Mouse (Mus musculus): Measurements from ENCODE around the gene Inip.
A peak's percentile ranks its signal among the peaks of the same experiment; 100 is the strongest.

Gene Inip

DNA sequence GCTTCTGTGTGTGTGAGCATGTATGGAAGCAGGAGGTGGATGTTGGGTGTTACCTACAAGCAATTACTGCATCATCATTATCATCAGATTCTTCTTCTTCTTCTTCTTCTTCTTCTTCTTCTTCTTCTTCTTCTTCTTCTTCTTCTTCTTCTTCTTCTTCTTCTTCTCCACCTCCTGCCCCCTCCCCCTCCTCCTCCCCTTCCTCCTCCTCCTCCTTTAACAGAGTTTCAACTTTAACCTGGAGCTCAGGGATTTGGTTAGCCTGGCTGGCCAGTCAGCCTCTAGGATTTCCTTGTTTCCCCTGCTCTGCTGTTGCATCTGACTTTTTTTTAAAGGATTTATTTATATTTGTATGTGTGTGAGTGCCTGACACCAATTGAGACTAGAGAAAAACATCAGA lies at the start of gene Inip:
TSS of gene Inip (minus strand) at position 101 of the 400 bp plus-strand sequence.
- no peak for DNase-seq (ENCODE audit: low read depth)

DNA sequence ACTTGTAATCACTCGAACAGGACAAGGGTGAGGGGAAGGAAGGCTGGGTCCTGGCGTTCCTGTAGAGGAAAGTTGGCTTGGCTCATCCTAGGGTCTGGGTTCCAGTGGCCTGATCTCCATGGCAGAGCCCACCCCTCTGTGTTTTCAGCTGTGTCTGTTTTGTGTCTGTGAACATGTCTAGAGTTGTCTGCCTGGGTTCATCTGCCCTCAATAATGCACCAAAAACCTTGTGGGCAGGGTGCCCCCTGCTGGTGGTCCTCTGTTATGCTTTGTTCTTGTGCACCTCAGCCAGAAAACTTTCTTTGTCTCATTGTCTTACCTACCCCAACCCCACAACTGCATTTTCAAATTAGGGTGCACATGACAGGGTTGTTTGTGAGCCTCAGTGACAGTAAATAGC lies 48.8 kb upstream of the Inip start:
- DNase-seq (ENCODE audit: low read depth) = peak; percentile 61

DNA sequence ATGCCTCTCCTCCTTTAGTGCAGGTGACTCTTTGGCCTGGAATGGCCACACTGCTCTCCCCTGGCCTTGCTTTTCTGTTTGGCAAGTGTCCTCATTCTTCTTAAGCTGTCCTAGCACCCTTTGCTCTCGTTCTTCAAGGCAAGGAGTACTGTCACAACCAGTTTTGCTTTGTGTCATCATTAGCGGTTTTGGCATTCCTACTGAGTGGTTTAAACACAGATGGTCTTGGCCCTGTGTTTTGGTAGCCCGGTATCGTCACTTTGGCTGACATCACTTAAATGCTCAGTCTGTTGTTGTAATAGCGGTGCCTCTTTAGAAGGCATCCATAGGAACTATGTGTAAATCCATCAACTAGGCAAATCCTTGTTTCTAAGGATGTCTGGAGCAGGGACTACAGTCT lies 46.1 kb upstream of the Inip start:
- no peak for DNase-seq (ENCODE audit: low read depth)

DNA sequence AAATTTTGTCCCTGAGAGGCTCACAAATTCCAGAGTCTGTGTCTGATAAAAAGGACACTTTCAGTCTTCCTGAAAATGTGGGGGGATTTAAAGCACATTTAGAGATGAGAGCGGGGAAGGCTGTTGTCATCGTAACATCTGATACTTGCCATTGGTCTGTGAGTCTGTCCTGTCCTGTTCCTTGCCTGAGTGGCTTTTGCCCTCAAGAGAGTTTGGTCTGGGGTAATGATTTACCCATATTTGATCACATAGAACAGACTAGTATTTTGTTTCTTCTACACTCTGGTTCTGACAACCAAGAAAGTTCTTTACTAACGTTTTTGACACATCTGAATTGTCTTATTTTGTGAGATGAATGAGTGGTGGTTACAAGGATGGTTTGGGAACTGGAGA lies 43.9 kb upstream of the Inip start:
- no peak for DNase-seq (ENCODE audit: low read depth)

DNA sequence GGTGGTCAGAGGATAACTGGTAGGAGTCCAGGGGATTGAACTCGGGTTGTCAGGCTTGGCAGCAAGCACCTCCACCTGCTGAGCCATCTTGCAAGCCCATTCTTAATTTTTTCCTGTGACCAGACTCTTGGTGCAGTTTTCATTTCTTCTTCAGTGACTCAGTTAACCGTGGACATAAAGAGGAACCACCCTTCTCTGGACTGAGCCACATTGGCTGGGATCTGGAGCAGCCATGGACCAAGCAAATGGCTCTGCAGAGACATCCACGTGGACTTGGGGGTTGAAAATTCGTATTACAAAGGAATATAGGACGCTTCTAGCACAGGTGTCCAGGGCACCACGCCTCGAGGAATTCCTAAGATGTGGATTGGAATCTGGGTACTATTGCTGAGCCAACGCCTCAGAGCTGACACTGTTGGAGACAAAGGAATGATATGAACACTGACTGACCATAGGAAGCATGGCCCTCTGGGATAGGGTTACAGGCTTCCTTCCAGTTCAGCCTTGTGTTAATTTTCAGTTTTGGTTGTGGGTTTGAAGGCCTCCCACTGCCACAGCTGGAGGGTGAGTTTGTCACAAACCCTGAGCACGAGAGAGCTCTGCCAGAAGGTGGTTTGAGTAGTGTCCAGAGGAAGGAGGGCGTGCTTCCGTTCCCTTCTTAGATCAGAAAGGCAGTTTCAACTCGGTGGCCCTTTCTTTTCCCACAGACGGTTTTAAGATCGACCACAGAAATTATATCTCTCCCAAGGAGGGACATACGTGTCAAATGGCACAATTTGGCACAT lies 43.3 kb upstream of the Inip start:
- no peak for DNase-seq (ENCODE audit: low read depth)

DNA sequence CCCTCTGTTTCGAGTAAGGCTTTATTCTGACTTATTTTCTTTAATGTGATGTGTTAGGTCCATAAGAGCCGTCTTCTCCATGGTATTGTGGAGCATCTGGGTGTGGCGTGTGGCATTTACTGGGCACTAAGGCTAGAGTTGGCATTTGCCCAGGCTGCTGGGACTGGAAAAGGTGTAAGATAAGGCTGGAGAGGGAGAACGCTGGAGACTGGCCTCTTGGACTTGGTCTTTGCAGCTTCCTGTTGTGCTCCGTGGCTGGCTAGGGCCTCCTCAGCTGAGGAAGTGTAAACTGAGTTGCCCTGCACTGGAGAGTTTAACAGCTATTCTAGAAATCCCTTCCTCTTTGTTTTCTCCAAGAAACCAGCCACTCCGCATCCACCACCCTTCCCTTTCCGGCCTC lies 36.3 kb upstream of the Inip start:
- DNase-seq (ENCODE audit: low read depth) = no peak

DNA sequence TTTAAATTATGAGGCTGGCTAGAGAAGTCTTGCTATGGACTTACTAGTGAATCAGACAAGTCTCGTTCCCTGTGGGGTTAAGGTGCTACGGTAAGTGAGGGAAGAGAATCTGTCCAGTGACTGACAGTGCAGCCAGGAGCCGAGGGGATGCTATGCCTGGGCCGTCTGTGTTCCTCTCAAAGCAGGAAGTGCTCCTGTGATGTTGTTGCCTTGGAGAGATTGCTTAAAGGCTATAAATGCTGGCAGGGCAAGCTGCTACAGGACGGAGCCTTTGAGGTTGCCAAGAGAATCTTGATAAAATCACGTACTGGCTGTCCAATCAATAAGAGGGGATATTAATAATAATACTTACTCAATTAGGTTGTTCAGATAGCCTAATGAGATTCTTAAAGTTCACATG lies 31.4 kb upstream of the Inip start:
- no peak for DNase-seq (ENCODE audit: low read depth)

DNA sequence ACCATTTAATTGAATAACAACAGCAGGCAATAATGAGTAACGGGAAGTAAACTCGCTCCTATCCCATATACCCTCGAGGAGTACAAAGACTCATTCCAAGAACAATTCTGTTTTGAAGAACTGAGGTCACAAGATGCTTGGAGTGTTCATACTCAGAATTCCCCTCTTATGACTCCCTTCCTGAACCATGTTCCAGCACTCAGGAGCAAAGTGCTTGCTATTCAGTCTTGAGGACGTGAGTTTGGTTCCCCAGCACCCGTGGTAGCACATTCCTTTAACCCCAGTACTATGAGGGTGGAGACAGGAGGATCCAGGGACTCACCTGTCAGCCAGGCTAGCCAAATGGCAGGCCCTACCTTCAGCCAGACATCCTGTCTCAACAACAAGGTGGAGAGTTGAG lies 29.6 kb upstream of the Inip start:
- DNase-seq (ENCODE audit: low read depth) = no peak

DNA sequence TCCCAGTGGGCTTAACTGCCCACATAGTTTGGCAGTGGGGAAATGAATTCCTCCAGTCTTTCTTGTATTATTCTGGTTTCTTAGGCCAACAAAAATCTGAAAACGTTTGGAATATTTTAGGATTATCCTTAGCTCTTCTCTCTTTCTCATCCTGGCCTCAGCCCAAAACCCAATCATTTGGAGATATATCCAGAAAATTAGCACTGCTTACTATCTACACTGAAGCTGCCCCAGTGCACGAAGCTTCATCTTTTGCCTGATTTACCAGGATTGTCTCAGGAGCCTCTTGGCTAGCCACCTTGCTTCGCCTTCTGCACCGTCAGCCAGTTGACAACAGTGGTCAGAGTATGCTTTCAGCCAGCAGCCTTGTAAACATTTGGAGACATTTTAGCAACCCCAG lies 27.7 kb upstream of the Inip start:
- DNase-seq (ENCODE audit: low read depth) = no peak

DNA sequence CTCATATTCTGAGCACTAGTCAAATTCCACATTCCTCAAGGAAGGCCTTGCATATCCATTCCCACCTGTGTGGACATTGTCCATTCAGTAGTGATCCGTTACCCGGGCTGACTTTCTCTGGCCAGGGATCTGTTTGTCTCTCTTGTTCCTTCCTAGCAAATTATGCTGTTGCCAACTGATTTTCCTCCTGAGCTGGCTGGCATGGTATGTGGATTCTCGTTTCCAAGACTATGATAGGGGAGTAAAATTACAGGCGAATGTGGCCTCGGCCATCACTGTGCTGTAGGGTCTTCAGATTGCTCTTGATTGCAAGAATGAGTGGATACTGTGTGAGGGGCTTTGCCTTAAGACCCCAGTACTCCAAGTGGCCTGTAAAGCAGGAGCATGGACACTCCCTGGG lies 25.0 kb upstream of the Inip start:
- no peak for DNase-seq (ENCODE audit: low read depth)

DNA sequence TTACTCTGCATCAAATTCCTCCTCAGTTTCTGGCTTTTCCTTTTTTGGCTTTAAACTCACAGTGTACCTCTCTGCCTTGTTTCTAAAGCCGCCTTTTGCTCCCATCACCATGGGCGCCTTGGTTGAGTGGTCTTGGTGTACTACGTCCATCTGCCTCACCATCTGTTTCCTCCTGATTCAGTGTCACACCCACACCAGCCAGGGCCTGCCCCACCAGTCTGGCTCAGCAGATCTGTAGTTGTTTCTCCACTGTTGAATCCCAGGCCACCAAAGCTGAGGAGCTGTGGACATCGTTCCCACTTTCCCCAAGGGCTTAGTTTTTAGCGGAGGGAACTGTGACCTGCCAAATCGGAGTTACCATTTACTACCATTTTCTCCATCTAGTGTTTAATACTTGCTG lies 24.2 kb upstream of the Inip start:
- DNase-seq (ENCODE audit: low read depth) = no peak

DNA sequence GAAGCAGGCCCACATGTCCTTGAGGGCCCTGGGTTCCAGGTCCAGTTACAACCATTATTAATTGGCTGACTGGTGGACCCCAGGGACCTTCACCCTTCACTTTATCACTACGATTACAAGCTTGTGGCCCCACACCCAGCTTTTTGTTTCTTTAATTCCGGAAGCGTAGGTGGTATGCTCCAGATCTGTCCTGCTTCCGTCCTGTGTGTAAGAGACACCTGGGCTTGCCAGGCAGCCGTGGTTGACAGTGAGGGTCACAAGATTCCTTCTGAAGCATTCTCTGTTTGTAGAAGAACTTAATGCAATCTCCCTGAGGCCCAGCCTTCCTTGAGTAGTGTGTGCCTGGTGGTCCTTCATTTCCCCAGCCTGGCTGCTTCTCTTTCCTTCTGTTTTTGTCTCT lies 23.5 kb upstream of the Inip start:
- no peak for DNase-seq (ENCODE audit: low read depth)

DNA sequence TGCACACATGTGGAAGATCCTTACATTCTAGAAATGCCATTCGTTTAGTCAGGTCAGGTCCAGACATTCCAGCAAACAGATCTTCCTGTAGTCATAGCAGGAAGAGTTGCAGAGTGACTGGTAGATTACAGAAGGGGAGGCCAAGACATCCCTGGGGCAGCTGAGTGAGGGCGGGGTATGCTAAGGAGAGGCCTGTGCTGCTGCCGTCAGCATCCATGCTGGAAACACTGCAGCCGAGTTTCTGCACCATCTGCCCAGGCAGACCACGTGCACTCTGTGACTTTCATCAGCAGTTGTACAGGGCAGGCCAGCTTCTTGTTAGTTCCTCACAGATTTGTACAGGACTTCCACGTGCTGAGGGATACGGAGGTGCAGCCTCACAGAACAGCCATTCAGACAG lies 22.1 kb upstream of the Inip start:
- no peak for DNase-seq (ENCODE audit: low read depth)

DNA sequence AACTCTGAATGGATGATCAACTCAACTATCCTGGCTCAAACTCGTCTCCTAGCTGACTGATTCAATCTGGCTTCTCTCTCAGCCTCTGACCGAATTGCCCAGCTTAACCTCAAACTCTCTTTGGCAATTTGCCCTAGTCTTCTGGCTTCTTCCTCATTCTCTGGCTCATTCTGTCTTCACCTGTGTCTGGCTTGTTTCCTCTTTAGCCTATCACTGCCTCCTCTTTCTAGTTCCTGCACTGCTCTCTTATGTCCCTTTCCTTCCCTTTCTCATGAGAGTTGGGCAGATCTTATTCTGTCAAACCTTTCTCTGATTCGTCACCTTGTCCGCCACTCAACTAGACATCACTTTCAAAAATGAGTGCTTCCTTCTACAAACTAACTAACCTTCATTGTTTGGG lies 20.7 kb upstream of the Inip start:
- DNase-seq (ENCODE audit: low read depth) = no peak

DNA sequence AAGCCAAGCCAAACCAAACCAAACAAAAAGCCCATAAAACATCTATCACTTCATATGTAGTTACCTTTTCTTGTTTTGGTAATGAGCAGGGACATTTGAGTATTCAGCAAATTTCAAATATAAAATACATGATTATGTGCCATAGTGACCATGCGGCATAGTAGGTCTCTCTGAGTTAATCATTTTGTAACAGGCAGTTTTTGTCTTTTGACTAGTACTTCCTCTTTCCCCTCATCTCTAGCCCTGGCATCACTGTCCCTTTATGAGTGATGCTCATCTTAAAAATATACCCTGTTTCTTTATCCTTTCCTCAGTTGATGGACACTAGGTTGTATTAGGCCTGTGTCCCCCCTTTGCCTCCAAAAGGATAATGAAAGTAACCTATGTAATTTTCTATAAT lies 20.1 kb upstream of the Inip start:
- no peak for DNase-seq (ENCODE audit: low read depth)

DNA sequence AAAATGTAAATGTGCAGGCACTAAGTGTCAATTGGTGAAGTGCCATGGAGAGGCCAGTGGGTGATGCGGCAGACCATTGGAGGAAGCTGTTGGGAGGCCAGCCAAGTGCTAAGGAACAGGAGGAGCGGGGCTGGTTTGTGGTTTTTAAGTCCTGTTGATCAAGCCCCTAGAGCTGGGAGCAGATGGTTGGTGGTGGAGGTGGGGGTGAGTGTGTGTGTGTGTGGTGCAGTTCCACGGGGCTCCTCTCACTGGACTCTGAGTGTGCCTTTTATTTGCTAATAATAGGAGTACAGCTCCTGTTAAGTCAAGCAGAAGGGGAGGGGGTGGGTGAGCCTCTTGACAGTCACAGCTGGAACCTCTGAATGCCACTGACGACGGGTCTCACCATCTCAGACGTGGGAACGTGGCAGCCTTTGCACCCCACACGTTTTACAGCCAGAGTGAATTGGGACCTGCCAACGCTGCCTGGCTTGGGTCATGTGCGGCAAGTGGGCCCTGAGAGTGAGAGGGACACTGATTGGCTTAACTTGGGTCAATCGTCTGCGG lies 18.2 kb upstream of the Inip start:
- DNase-seq (ENCODE audit: low read depth) = no peak

DNA sequence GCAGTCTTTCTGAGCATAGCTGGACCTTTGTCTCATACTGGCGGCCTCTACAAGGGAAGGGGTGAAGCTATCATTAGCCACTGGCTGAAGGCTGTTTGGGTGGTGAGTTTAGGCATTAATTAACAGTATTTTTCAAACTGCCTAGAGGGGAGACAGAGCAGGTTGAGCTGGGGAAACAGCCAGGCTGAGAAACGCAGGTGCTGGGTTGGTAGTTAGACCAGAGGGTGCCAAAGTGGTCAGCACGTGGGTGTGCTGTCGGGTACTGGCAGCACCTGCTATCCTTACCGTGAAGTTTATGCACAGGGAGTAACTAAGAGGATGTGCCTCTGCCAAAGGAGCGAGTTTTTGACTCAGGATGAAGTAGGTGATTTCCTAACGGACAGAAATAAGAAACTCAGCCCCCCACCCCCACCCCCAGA lies 17.7 kb upstream of the Inip start:
- DNase-seq (ENCODE audit: low read depth) = no peak

DNA sequence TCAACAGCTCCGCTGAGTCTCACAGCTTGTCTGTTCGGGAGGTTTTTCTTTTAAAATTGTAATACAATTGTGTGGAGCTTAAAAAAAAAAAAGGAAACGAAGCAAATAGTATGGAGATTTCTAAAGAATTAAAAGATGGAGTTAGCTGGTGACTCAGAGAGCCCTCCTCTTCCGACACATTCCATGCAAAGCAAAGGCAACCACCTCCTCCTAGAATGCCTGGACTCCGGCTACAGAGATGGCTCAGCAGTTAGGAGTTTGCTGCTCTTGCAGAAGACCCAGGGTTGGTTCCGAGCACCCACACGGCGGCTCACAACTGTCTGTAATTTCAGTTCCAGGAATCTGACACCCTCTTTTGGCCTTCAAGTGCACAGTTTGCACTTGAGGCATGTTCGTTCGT lies 17.1 kb upstream of the Inip start:
- DNase-seq (ENCODE audit: low read depth) = no peak

DNA sequence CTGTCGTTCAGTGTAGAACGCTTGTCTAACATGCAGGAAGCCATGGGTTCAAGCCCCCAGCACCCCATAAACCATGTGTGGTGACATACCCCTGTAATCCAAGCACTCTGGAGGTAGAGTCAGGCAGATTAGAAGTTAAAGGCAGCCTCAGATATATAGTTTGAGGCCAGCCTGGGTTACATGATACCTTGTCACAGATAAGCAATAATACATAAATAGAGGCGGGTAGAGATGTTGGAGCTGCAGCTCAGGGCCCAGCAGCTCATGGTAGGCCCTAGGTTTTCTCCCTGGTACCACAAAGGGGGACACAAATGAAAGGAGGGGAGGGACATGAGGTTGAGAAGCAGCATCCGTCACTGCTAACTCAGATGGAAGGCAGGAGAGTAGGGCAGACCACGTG lies 16.4 kb upstream of the Inip start:
- no peak for DNase-seq (ENCODE audit: low read depth)

DNA sequence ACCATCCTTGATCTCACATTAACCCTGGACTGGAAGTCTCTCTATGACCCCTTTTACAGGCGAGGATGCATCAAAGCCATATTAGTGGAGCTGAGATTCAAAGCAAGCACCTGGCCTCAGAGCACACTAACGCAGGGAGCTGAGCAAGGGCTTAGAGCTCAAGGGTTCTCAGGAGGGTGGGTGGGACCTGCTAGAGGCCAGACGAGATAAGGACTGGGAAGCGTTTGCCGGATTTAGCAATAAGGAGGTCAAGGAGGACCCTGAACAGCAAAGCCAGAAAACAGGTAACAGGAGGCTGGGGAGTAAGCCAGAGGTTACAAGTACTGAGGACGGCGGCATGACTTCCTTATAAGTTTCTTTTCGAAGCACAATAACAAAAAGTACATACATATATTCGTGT lies 15.1 kb upstream of the Inip start:
- no peak for DNase-seq (ENCODE audit: low read depth)

DNA sequence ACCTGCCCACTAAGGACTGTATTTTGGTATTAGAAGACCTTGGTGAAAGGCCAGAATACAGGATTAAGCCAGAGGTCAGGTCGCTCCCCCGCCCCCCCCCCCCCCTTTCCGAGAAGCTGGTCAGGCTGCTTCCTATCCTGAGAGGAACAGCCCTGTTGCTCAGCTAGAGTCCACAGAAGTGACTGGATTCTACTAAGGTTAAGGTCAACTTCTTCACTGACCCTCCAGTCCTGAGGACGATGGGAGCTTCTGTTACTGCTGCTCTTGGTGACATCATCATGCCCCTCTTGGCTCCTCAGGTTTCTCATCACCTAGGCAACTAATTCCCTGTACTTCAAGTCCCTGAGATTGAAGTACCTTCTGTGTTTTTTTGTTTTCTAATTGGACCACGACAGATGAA lies 14.6 kb upstream of the Inip start:
- DNase-seq (ENCODE audit: low read depth) = no peak

DNA sequence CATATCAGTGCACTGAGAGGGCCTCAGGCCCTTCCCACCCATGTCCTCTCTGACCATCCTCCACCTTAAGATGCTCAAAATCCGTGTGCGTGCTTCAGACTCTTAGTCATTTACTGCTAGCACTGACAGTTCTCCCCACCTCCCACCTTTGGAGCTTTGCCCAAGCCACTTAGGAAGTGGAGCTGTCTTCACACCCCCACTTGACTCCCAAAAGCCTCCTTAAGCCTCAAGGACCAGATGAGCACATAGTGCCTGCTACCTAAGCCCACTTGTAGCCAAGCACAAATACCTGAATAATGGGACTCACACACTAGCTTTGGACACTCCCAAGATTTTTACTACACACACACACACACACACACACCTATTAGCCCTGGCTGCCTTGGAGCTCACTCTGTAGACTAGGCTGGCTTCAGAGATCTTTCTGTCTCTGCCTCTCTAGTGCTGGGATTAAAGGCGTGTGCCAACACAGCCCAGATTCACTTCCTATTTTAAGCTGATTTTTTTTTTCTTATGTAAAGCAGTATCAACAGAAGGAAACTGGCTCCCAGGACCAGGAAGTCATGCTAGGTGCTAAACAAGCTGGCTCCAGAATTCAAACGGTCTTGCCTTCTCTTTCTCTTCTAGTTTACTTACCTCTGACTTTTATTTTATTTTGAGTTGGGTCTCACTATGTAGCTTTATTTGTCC lies 13.9 kb upstream of the Inip start:
- DNase-seq (ENCODE audit: low read depth) = no peak

DNA sequence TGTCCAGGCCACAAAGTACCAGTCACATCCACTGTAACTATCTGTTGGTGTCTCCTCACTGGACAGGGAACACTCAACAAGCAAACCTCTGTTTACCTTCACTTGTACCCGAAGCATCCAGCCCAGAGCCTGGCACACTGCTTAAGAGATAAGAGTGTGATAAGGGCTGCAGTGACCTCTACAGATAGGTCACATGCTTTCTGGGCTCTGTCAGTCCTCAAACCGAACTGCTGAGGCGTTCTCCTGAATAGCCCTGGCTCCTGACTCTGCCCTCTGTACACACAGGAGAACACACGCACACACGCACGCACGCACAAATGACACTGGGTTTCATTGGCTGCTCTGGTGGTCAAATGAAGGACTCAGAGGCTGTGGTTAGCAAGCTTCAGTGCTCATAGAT lies 12.7 kb upstream of the Inip start:
- DNase-seq (ENCODE audit: low read depth) = no peak

DNA sequence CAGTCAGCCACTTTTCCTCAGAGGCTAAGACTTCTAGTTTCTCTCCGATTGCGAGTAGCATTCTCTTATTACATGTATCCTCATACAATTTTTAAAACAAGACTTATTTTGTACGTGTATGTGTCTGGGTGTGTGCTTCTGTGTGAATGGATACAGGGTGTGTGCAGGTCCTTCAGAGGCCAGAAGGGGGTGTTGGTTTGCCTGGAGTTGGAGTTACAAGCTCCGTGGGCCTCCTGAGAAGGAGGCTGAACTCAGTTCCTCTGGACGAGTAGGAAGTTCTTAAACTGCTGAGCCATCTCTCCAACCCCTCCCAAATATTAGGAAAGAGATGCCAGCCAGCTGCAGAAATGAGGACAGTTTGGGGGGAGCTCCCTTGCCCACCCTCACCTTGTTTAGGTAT lies 7.0 kb upstream of the Inip start:
- no peak for DNase-seq (ENCODE audit: low read depth)

Measured in c-Kit-positive CD71-positive TER-119-negative erythroid progenitor cells, embryonic 14.5 days (primary cell).